Mouse (Mus musculus) thymus, postnatal 14 days (tissue): ENCODE data around the gene Mocs1.

Experiments
- DNase-seq: peaks from one replicate; pipeline ENCODE4 v3.0.0; 2021

Gene Mocs1

DNA sequence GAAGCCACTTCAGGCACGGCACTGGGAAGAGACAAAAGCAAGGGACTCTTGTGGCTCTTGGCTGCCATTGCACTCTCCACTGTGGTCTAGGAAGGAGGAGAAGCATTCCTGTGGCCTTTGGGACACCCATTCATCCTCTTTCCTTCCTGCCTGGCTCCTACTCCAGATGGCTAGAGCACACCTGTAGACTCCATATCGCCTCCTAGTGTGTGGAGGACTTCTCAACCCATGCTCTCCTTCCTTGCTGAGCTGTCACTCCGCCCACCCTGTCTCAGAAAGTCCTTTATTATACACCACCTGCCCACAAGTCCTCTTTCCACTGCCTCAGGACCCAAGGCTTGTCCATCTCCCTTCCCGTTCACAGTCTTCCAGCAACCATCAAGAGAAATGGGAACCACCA, 65.1 kb downstream of the Mocs1 start:
- no peak for DNase-seq

DNA sequence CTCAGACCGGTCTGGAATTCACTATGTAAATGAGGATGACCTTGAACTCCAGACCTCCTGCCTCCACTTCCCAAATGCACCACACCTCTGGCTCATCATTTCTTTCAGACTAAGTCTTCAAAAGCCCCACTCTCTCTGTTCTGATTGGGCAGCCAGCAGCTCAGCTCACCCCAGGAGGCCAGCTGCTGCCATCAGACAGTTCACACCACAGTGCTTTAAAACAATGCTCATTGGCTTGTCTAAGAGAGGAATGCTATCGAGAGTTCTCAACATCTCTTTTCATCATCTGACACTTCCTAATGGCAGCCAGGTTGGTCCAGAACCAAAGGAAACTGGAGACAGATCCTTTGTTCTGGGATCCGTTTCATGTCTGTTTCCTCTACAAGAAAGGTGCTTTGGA, 70.0 kb downstream of the Mocs1 start:
- DNase-seq: no peak

DNA sequence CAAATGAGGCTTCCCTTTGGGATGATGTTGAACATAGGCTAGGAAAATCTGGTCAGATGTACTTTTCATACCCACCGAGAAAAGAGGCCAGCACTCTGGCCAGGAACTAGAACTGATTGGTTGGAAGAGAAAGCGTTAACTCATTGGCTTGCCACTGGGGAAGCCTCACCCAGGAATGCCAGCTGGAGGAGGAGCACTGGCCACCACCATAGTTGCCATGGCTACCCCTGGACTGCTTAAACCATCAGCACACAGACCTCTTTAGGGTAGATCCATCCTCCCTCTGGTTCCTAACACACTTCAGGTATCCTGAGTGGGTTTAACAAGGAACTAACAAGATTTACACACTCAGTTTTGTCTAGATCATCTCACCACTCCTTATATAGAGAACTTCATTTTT, 71.5 kb downstream of the Mocs1 start:
- no peak for DNase-seq

DNA sequence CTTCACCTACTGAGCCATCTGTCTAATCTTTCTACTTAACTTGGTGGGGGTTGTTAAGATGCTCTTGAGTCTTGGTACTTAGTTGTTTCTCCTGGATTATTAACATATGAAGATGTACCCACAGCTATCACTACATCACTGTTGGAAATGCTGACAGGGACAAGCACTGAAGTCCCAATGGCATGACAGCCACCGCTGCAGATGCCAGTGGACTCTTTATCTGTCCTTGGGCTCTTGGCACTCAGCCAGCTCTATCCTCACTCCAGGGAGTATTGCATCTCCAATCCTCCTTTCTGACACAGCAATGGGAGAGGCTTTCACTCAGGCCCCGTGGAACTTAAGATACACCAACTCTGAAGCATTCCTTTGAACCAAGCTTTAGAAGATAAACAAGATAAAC, 72.1 kb downstream of the Mocs1 start:
- no peak for DNase-seq

DNA sequence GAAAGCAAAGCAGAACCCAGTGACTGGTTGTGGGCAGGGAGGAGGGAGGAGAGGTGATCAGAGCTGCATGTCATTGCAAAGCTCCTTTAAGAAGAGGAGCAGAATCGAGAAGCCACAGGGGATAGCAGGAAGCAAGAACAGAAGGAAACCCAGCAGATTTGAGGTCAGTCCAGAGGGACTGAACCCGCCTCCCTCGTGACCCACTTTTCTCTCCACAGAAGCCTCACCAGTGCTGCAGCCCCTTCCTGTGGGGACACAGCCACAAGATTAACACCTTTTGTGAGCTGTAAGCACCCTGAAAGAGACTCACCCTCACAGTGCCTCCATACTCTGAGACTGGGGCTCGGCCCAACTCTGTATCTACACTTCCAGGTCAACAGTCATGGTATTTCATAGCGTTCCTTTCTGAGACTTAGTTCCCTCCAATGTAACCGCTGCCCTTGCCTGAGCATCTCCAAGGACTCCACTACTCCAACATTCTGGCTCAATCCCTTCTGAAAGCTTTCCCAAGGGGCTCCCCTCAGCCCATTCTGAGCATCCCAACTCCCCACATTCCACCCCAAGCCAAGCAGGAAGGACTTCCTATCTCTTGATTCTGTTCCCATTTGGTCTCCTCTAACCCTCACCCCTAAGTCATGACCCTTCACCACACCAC, 75.2 kb downstream of the Mocs1 start:
- no peak for DNase-seq
